Mouse (Mus musculus): ENCODE measurements around the gene Tcp11l1. TPM values are rescaled to one million over a fixed set of nuclear protein-coding genes. Genes with fewer than 3 reads are reported as not detected.

Gene Tcp11l1
- total RNA-seq (2015; ENCODE audit: low replicate concordance) (2.7 TPM in 1 of 2 replicates, not detected in the other), total RNA-seq (2017; ENCODE audit: low replicate concordance) (1.8 and 3.2 TPM in 2 replicates)

- ATAC-seq (replicated peaks; ENCODE audit: low FRiP score, poor library complexity, severe bottlenecking): no peak
Measured at GRCm38 (mm10) chr2:104711585-104712485, at the start of gene Tcp11l1. TSS of gene Tcp11l1 (minus strand) at chr2:104712169.

- no peak for ATAC-seq (replicated peaks; ENCODE audit: low FRiP score, poor library complexity, severe bottlenecking)
Measured at GRCm38 (mm10) chr2:104750611-104751010, 38.6 kb upstream of the Tcp11l1 start.

- ATAC-seq (replicated peaks; ENCODE audit: low FRiP score, poor library complexity, severe bottlenecking): no peak
Measured at GRCm38 (mm10) chr2:104748652-104749183, 36.7 kb upstream of the Tcp11l1 start.

GRCm38 (mm10) chr2:104746251-104746650 lies 34.3 kb upstream of the Tcp11l1 start:
- no peak for ATAC-seq (replicated peaks; ENCODE audit: low FRiP score, poor library complexity, severe bottlenecking)

DNA sequence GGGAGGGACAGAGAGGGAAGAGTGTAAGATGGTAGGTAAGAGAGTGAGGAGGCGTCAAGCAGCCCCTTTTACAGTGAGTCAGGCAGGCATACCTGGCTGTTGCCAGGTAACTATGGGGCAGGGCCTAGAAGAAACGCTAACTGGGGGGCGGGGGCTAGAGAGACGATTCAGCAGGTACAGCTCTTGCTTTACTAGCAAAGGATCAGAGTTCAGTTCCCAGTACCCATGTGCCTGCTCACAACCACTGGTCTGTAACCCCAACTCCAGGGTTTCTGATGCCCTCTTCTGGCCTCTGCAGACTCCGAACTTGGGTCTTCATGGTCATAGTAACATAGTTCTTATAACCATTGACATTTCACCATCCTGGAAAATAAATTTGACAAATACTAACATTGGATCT lies 32.0 kb upstream of the Tcp11l1 start:
- ATAC-seq (replicated peaks; ENCODE audit: low FRiP score, poor library complexity, severe bottlenecking): no peak

DNA sequence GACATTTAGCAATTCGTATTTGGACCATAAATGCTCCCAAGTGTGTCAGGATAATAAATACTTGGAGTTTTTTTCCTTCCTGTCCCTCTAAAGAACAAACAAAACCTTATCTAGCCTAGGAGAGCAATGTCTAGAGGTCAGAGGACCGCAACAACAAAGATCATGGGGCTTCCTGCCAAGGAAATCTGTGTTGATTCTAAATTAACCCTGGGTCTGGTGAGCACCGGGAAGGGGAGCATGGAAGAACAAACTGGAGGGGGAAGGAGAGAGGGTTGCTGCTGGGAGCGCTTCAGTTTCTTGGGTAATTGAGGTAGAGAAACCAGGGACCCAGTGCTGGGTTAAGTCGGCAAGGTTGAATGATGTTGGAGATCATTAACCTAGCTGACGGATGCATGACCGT lies 31.2 kb upstream of the Tcp11l1 start:
- no peak for ATAC-seq (replicated peaks; ENCODE audit: low FRiP score, poor library complexity, severe bottlenecking)

DNA sequence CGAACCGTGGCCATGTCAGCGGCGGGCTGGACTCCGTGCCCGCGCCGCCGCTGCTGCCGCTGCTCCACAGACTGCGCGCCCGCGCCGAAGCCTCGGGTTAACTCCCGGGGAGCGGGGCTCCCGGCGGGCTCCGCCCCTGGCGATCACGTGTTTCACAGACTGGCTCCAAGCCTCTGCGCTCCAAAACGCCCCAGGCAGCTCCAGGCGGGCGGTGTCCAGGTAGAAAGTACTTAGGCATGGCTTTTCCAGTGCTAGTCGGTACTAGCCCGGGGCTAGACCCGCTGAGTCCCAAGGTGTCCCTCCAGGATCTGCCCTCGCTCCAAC lies 30.7 kb upstream of the Tcp11l1 start, which contains the start of gene Depdc7:
Depdc7 (minus strand) TSS at position 138 of the 324 bp plus-strand sequence.
- no peak for ATAC-seq (replicated peaks; ENCODE audit: low FRiP score, poor library complexity, severe bottlenecking)

- no peak for ATAC-seq (replicated peaks; ENCODE audit: low FRiP score, poor library complexity, severe bottlenecking)
Measured at GRCm38 (mm10) chr2:104741896-104742740, 30.1 kb upstream of the Tcp11l1 start.

DNA sequence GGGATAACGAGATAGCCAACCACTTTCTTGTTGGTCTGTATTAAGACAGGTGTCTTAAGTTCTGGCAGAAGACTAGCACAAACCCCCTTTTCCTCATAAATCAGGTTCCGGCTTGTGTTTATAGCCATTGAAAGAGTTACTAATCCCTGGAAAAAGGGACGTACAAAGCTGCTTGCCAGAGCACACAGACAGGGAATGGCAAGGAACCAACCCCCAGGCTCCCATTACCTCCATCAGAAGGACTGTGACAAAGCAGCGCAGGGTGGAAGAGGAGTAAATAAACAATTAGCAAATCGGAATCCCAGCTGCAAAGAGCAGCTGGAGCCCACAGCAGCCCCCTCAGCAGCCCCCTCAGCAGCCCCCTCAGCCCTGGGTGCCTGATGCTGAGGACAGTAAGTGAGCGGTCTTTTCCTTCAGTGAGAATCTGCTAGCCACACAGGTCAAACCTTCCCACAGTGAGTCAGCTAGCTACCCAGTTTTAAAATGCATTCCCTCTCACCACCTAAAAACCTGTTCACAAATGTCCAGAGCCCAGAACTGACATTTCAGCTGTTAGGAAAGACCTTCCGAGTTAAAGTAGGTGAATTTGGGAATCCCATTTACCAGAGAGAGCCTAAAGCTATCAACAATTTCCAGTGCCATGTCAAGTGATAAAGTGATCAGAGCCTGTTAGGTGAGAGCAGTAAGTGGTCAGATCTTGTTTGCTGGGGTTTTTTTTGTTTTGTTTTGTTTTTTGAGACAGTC lies 29.2 kb upstream of the Tcp11l1 start:
- no peak for ATAC-seq (replicated peaks; ENCODE audit: low FRiP score, poor library complexity, severe bottlenecking)

GRCm38 (mm10) chr2:104740248-104740949 lies 28.4 kb upstream of the Tcp11l1 start:
- no peak for ATAC-seq (replicated peaks; ENCODE audit: low FRiP score, poor library complexity, severe bottlenecking)

GRCm38 (mm10) chr2:104739691-104740090 lies 27.7 kb upstream of the Tcp11l1 start:
- ATAC-seq (replicated peaks; ENCODE audit: low FRiP score, poor library complexity, severe bottlenecking): no peak

- ATAC-seq (replicated peaks; ENCODE audit: low FRiP score, poor library complexity, severe bottlenecking): no peak
Measured at GRCm38 (mm10) chr2:104736241-104736640, 24.3 kb upstream of the Tcp11l1 start.

DNA sequence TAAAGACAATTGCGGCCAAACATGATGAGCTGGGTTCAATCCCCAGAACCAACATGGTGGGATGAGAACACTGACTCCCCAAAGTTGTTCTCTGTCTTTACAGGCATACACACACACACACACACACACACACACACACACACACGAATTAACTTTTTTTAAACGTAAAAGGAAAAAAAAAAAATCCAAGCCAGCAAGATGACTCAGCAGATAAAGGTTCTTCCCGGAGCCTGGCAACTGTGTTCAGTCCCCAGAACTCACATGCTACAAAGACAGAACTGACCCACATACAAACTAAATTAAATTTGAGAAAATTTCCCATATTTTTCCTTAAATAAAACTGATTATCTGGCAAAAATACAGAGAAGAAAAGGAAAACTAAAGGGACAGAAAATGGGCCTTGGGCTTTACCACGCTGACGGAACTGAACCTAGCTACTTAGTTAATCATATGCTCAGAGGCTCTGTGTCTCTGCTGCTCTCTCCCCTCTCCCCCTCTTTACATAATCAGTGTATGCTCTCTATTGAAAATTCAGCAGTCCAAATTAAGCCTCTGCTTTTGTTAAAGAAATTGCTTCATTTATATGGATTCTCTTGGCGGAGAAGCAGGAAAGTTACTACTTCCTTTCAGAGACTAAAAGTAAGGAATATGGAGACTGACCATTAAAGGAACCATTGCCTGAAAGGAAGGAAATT lies 20.7 kb upstream of the Tcp11l1 start:
- ATAC-seq (replicated peaks; ENCODE audit: low FRiP score, poor library complexity, severe bottlenecking): no peak

- ATAC-seq (replicated peaks; ENCODE audit: low FRiP score, poor library complexity, severe bottlenecking): no peak
Measured at GRCm38 (mm10) chr2:104732033-104732444, 20.1 kb upstream of the Tcp11l1 start.

DNA sequence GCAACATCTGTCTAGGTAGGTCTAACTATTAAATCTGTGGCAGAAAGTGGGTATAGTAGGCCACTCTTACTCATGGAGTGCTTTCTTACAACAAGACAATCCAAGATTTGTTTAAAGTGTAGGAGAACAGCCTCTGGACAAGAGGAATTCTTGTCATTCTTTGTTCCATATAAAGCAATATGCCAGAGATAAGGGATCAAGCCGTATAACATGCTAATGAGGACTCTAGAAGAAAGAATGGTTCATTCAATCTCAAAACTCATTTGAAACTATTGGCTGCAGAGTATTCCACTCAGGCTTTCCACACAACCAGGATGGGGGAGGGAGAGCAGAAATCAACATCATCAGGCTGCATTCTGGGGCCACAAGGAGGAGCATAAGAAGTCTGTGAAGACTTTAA lies 15.4 kb upstream of the Tcp11l1 start:
- no peak for ATAC-seq (replicated peaks; ENCODE audit: low FRiP score, poor library complexity, severe bottlenecking)

GRCm38 (mm10) chr2:104722021-104722420 lies 10.1 kb upstream of the Tcp11l1 start:
- ATAC-seq (replicated peaks; ENCODE audit: low FRiP score, poor library complexity, severe bottlenecking): no peak

DNA sequence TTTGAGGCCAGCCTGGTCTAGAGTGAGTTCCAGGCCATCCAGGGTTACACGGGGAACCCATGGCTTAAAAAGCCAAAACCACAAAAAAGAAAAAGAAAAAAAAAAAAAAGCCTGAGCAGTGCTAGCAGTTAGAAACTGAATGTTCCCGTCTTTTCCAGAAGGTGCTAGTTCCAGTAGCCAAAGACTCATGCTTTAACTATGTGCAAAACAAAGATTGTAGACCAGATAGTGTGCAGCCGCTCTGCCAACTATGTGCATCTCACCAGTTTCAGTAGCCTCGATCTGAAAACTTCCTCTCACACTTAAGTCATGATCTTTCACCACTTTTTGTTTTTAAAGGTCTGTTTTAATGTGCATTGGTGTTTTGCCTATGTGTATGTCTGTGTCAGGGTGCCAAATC lies 5.9 kb upstream of the Tcp11l1 start:
- ATAC-seq (replicated peaks; ENCODE audit: low FRiP score, poor library complexity, severe bottlenecking): no peak

DNA sequence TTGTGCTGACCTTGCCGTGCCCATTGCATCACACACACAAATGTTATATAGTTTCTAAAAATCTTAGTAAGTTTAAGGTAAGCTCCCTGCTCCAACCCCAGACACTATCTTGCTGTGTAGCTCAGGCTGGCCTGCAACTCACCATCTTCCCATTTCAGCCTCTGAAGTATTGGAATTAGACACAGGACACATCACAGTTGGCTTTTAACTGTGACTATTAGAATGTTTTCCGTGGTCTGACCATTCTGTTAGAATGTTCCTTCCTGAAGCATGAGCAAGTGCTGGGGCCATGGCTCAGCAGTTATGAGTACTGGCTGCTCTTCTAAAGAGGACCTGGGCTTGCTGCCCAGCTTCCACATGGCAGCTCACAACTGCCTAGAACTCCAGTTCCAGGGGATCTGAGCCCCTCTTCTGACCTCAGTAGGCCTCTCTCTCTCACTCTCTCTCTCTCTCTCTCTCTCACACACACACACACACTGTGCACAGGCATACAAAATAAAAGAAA lies 5.3 kb upstream of the Tcp11l1 start:
- no peak for ATAC-seq (replicated peaks; ENCODE audit: low FRiP score, poor library complexity, severe bottlenecking)
